Mouse (Mus musculus): ENCODE results near the gene Adcy10. TPM values are rescaled to one million over a fixed set of nuclear protein-coding genes. Genes with fewer than 3 reads are reported as not detected.

The Adcy10 gene
- total and polyA plus RNA-seq, 2 experiments from 2014 or later, result 0.64 TPM; not detected in 1

GRCm38 (mm10) chr1:165459503-165460181, 25.3 kb upstream of the Adcy10 start:
- H3K27ac ChIP-seq (ENCODE audit: low read depth, low read length), result peak overlapping the region; percentile 89
- TF ChIP-seq CTCF (IDR thresholded peaks at IDR 0.05), result no peak
- H3K4me1 ChIP-seq (ENCODE audit: insufficient read depth, low read length), result 0 out of 2 replicates have a peak, but pooled peaks cover 8% of the 10 kb centered on the region
- no peaks in the 10 kb centered on the region for H3K27me3 ChIP-seq (ENCODE audit: insufficient read depth, low read length)
- H3K36me3 ChIP-seq (ENCODE audit: insufficient read depth, low read length), result no peaks in the 10 kb centered on the region
- no peak for ATAC-seq (ENCODE audit: low FRiP score)
- peak overlapping the region; percentile 96 for H3K4me2 ChIP-seq (ENCODE audit: low read depth, low read length, poor library complexity, severe bottlenecking)
- peak overlapping the region; percentile 91 for H3K9ac ChIP-seq (replicated peaks; ENCODE audit: low read length, poor library complexity, severe bottlenecking)
- under 1% methylated on average over 59 of the region's 60 CpGs for WGBS
- H3K9me3 ChIP-seq (ENCODE audit: low read length), result no peaks in the 10 kb centered on the region
- peak overlapping the region; percentile 96 for H3K4me3 ChIP-seq (ENCODE audit: low read depth, low read length)
- DNase-seq (ENCODE audit: low spot score), result peak; percentile 33

GRCm38 (mm10) chr1:165460360-165460800, 24.6 kb upstream of the Adcy10 start, which contains the start of the genes Dcaf6 and Mpc2:
Gene Dcaf6, minus strand, starts transcription at chr1:165460475.
Gene Mpc2, plus strand, starts transcription at chr1:165460637.
- under 1% methylated on average over 29 of the region's 37 CpGs for WGBS
- peak; percentile 97 for ATAC-seq (ENCODE audit: low FRiP score)

GRCm38 (mm10) chr1:165460801-165461377, 24.1 kb upstream of the Adcy10 start:
- peak overlapping the region; percentile 96 for H3K4me3 ChIP-seq (ENCODE audit: low read depth, low read length)
- DNase-seq (ENCODE audit: low spot score), result peak; percentile 100
- TF ChIP-seq CTCF (IDR thresholded peaks at IDR 0.05), result peak; percentile 56
- no peaks in the 10 kb centered on the region for H3K36me3 ChIP-seq (ENCODE audit: insufficient read depth, low read length)
- no peaks in the 10 kb centered on the region for H3K27me3 ChIP-seq (ENCODE audit: insufficient read depth, low read length)
- peak overlapping the region; percentile 73 for H3K4me2 ChIP-seq (ENCODE audit: low read depth, low read length, poor library complexity, severe bottlenecking)
- 0 out of 2 replicates have a peak, but pooled peaks cover 8% of the 10 kb centered on the region for H3K4me1 ChIP-seq (ENCODE audit: insufficient read depth, low read length)
- ATAC-seq (ENCODE audit: low FRiP score), result peak; percentile 98
- H3K9me3 ChIP-seq (ENCODE audit: low read length), result no peaks in the 10 kb centered on the region
- peak overlapping the region; percentile 91 for H3K9ac ChIP-seq (replicated peaks; ENCODE audit: low read length, poor library complexity, severe bottlenecking)
- under 1% methylated on average over 40 of the region's 41 CpGs for WGBS
- H3K27ac ChIP-seq (ENCODE audit: low read depth, low read length), result peak overlapping the region; percentile 89

More at GRCm38 (mm10) chr1:165460360-165460800, 24.6 kb upstream of the Adcy10 start, which contains the start of the genes Dcaf6 and Mpc2:
- no peaks in the 10 kb centered on the region for H3K36me3 ChIP-seq (ENCODE audit: insufficient read depth, low read length)
- no peaks in the 10 kb centered on the region for H3K27me3 ChIP-seq (ENCODE audit: insufficient read depth, low read length)
- peak; percentile 70 for TF ChIP-seq CTCF (IDR thresholded peaks at IDR 0.05)
- peak within 1 kb of the TSS; percentile 91 for H3K9ac ChIP-seq (replicated peaks; ENCODE audit: low read length, poor library complexity, severe bottlenecking)
- H3K27ac ChIP-seq (ENCODE audit: low read depth, low read length), result peak within 1 kb of the TSS; percentile 89
- H3K4me1 ChIP-seq (ENCODE audit: insufficient read depth, low read length), result 0 out of 2 replicates have a peak, but pooled peaks cover 8% of the 10 kb centered on the region
- peak within 1 kb of the TSS; percentile 96 for H3K4me3 ChIP-seq (ENCODE audit: low read depth, low read length)
- peak within 1 kb of the TSS; percentile 96 for H3K4me2 ChIP-seq (ENCODE audit: low read depth, low read length, poor library complexity, severe bottlenecking)
- H3K9me3 ChIP-seq (ENCODE audit: low read length), result no peaks in the 10 kb centered on the region
- DNase-seq (ENCODE audit: low spot score), result peak; percentile 99

- H3K27me3 ChIP-seq (ENCODE audit: insufficient read depth, low read length), result no peaks in the 10 kb centered on the region
- peak overlapping the region; percentile 96 for H3K4me3 ChIP-seq (ENCODE audit: low read depth, low read length)
- H3K9me3 ChIP-seq (ENCODE audit: low read length), result no peaks in the 10 kb centered on the region
- 4% methylated on average over 9 of the region's 9 CpGs for WGBS
- peak overlapping the region; percentile 70 for H3K9ac ChIP-seq (replicated peaks; ENCODE audit: low read length, poor library complexity, severe bottlenecking)
- H3K4me2 ChIP-seq (ENCODE audit: low read depth, low read length, poor library complexity, severe bottlenecking), result peak overlapping the region; percentile 73
- DNase-seq (ENCODE audit: low spot score) (no peak), ATAC-seq (ENCODE audit: low FRiP score) (no peak)
- peak overlapping the region; percentile 79; the same call in 1 of the 2 replicates for H3K27ac ChIP-seq (ENCODE audit: low read depth, low read length)
- H3K4me1 ChIP-seq (ENCODE audit: insufficient read depth, low read length), result 0 out of 2 replicates have a peak, but pooled peaks cover 8% of the 10 kb centered on the region
- no peak for TF ChIP-seq CTCF (IDR thresholded peaks at IDR 0.05)
- no peaks in the 10 kb centered on the region for H3K36me3 ChIP-seq (ENCODE audit: insufficient read depth, low read length)
Observed at GRCm38 (mm10) chr1:165461681-165462080, 23.3 kb upstream of the Adcy10 start.

GRCm38 (mm10) chr1:165462861-165463260, 22.1 kb upstream of the Adcy10 start:
- WGBS, result 88% methylated on average over 1 of the region's 1 CpGs
- Histone ChIP-seq H3K4me1 (ENCODE audit: insufficient read depth, low read length) (0 out of 2 replicates have a peak, but pooled peaks cover 8% of the 10 kb centered on the region), H3K9me3 (ENCODE audit: low read length) (no peaks in the 10 kb centered on the region), H3K27ac (ENCODE audit: low read depth, low read length) (no peak overlapping the region), H3K9ac (replicated peaks; ENCODE audit: low read length, poor library complexity, severe bottlenecking) (no peak overlapping the region), H3K27me3 (ENCODE audit: insufficient read depth, low read length) (no peaks in the 10 kb centered on the region), H3K36me3 (ENCODE audit: insufficient read depth, low read length) (no peaks in the 10 kb centered on the region), H3K4me2 (ENCODE audit: low read depth, low read length, poor library complexity, severe bottlenecking) (no peak overlapping the region), H3K4me3 (ENCODE audit: low read depth, low read length) (no peak overlapping the region)
- TF ChIP-seq CTCF (IDR thresholded peaks at IDR 0.05), result no peak
- DNase-seq (ENCODE audit: low spot score), result no peak
- no peak for ATAC-seq (ENCODE audit: low FRiP score)

- no peak overlapping the region for H3K27ac ChIP-seq (ENCODE audit: low read depth, low read length)
- WGBS, result 94% methylated on average over 3 of the region's 3 CpGs
- H3K27me3 ChIP-seq (ENCODE audit: insufficient read depth, low read length), result no peaks in the 10 kb centered on the region
- H3K9ac ChIP-seq (replicated peaks; ENCODE audit: low read length, poor library complexity, severe bottlenecking), result no peak overlapping the region
- no peak overlapping the region for H3K4me3 ChIP-seq (ENCODE audit: low read depth, low read length)
- TF ChIP-seq CTCF (IDR thresholded peaks at IDR 0.05), result no peak
- no peaks in the 10 kb centered on the region for H3K4me1 ChIP-seq (ENCODE audit: insufficient read depth, low read length)
- H3K4me2 ChIP-seq (ENCODE audit: low read depth, low read length, poor library complexity, severe bottlenecking), result no peak overlapping the region
- ATAC-seq (ENCODE audit: low FRiP score) (no peak), DNase-seq (ENCODE audit: low spot score) (no peak)
- H3K36me3 ChIP-seq (ENCODE audit: insufficient read depth, low read length), result no peaks in the 10 kb centered on the region
- H3K9me3 ChIP-seq (ENCODE audit: low read length), result no peaks in the 10 kb centered on the region
Observed at GRCm38 (mm10) chr1:165464574-165464973, 20.4 kb upstream of the Adcy10 start.
